ENCODE assay signal across 18 mouse cellular contexts in genomic region chr11:20018905-20019304, GRCm38 (mm10).
"Had no signal": no experiment of that assay in that cellular context is flagged by ENCODE, and none has a peak within 500 bp of the region (broad histone marks: within the 10 kb centered on the region; RNA-seq: fewer than 3 reads in every experiment).

No protein-coding gene starts in this region.

- H3K4me1 ChIP-seq: midbrain, embryonic 13.5 days; midbrain, embryonic 15.5 days; neural tube, embryonic 12.5 days had no signal

- H3K9ac ChIP-seq: liver, embryonic 14.5 days; lung, embryonic 14.5 days; midbrain, embryonic 13.5 days; midbrain, embryonic 15.5 days; neural tube, embryonic 12.5 days had no signal

- ATAC-seq: midbrain, embryonic 15.5 days had no signal

- H3K27me3 ChIP-seq: megakaryocyte, embryonic 14.5 days; midbrain, embryonic 13.5 days; midbrain, embryonic 15.5 days; neural tube, embryonic 12.5 days had no signal

- DNase-seq: lung, adult 18-20 months; lung, embryonic 14.5 days; lung, postnatal 10 days; lung, postnatal 4 days; retina, postnatal 1 day; right cerebral cortex, adult 18-20 months; right cerebral cortex, postnatal 25 days; right cerebral cortex, postnatal 4 days; spleen, adult 18-20 months; thymus, adult 18-20 months; thymus, postnatal 14 days; thymus, postnatal 36 days had no signal

- H3K4me2 ChIP-seq: lung, embryonic 14.5 days; midbrain, embryonic 11.5 days; midbrain, embryonic 13.5 days; midbrain, embryonic 15.5 days; neural tube, embryonic 12.5 days had no signal

- H3K4me3 ChIP-seq: megakaryocyte, embryonic 14.5 days; midbrain, embryonic 13.5 days; midbrain, embryonic 15.5 days; neural tube, embryonic 12.5 days had no signal

- H3K27ac ChIP-seq: liver, embryonic 14.5 days; midbrain, embryonic 13.5 days; midbrain, embryonic 15.5 days; neural tube, embryonic 12.5 days had no signal
